Mouse (Mus musculus) cerebellum, postnatal 4 days (tissue): Measurements from ENCODE around the gene Tgfbr3.

ENCODE experiments used
- DNase-seq, 2 experiments: peaks; one replicate each; pipeline ENCODE4 v3.0.0; 2022; ENCODE audit warnings: low spot score in 2 of 2, mixed read lengths in 1 of 2

Tgfbr3 gene

DNA sequence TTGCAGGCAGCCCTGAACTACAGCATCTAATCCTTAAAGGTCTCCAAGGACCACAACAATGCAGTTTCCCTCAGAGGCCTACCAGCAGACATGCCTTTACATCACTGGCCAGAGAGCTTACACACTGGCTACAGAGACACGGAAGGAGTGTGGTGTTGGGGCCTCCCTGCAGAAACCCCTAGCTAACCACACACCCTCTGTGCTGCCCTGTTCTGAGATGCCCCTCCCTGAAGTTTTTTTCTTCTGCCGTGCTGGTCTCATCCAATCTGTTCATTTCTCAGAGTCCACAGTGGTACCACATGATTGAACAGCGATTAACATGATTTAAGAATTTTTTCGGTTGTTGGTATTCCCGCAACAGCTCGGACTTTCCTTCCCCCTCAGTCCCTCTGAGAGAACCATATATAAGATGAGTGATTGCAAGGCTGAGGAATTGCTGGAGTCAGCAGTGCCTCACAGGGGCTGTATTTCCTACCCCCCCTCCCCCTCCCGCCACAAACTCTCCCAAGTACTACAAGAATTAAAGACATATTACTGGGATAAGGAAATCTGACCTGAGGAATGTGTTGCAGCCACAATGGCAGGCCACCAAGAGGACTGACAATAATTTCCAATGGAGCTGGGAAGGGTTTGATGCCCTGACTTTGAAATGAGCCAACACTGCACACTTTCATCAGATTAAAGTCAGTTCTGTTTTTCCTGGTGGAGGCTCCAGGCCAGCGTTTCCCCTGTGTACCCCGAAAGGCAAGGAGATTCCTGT lies 75.9 kb downstream of the Tgfbr3 start:
- no peak for DNase-seq

- no peak for DNase-seq
These were observed 77.5 kb downstream of the Tgfbr3 start for GRCm38 (mm10) chr5:107211830-107212370.

DNA sequence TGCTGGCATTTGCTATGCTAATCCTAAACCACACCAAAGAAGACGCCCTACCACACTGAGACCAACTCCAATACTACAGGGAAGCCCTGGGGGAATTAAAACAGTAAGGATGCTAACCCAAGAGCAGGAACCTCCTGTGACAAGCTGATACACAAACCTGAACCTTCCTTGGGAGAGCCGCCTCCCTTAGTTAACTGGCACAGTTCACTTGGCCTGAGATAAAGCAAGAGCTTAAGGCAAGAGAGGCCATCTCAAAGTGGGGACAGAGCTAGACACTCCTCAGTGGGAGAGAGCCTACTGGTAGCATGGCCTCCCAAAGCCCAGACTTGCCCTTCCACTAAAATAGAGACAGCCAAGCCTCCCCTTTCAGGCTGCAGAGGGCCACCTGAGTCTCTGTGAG lies 79.4 kb downstream of the Tgfbr3 start:
- DNase-seq, result no peak

- no peak for DNase-seq
These were observed 81.5 kb downstream of the Tgfbr3 start for GRCm38 (mm10) chr5:107207911-107208310.

DNA sequence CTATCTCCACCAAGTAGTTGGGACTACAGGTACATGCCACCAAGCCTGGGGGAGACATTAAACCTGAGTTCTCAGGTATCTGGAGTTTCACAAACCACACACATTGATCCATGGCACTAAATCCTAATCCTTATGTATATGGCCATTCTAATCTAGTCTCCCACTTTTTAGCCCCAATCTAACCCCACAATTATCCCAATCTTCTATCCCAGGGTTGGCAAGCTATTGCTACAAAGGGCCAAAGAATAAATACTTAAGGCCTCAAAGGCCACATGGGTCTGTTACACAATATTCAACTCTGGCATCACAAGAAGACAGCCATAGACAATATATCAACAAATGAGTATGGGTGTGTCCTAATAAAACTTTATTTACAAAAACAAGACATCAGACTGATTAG lies 85.1 kb downstream of the Tgfbr3 start:
- no peak for DNase-seq

DNA sequence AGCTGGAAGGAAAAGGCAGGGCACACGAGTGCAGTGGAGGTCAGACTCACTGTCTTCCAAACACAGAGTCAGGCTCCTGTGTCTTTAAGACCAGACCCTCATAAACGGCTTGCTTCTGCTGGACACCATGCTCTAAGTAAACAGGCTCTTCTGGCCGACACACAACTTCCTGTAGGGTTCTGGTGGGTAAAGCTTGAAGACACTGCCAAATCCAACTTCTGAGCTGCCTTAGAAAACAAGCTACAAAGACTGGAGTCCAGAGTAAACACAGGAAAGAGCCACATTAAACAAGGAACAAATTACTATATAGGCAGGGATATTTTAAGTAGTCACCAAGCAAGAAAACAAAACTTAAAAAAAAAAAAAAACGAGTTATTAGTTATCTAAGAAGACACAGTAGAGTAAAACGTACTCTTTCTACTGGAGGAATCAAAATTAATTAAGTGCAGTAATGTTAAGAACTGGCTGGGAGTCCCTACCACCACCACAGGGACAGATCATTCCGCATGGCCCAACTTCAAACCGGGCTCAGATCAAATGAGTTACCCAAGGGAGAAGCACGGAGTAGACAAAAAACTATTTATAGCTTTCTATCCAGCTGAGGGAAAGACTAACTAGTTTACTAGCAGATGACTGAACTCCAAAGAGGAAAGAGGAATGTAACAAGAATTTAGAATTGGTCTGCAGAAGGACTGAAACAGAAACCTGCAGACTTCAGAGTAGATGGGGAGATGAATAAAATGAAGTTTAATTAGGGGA lies 86.4 kb downstream of the Tgfbr3 start:
- no peak for DNase-seq

- no peak for DNase-seq
These were observed 87.8 kb downstream of the Tgfbr3 start for GRCm38 (mm10) chr5:107201509-107202182.

DNA sequence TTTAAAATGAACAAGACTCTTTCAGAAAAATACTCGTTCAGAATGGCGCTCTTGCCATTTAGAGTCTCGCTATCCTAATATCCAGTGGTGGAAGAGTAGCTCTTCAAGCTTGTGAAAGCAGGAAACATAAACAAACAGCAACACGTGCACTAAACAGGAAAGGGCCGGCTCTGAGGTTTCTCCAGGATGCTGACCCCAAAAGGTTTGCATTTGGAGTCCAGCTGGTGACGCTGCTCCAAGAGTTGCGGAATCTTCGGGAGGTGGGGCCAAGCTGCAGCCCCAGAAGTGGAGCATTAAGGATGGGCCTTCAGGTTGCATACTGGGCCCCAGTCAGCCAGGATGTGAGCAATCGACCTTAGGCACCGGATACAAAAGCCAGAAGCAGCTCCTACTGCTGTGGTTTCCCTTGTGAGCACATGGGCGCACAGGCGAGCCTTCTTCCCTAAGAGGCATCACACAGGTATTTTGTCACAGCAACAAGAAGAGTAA lies 88.5 kb downstream of the Tgfbr3 start:
- no peak for DNase-seq

- DNase-seq, result no peak
These were observed 89.2 kb downstream of the Tgfbr3 start for GRCm38 (mm10) chr5:107200221-107200635.

- no peak for DNase-seq
These were observed 93.6 kb downstream of the Tgfbr3 start for GRCm38 (mm10) chr5:107195751-107196395.

DNA sequence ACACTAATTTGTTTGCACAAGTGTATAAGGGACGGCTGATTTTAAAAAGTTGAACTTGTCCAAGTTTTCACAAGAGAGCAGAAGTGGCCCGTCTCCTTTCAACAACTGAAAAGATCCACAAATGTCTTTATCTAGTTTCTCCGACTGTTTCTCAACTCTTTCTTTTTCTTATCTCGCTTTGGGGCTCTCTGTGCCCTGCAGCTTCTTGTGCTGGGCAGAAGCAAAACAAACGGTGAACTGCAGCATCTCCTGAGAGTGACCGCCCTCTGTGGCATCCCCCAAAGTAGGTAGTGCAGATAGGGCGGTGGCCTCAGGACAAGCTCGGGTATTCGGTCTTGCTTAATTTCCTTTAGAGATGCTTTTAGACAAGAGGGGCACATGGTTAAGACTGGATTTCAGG lies 96.3 kb downstream of the Tgfbr3 start:
- DNase-seq, result no peak

DNA sequence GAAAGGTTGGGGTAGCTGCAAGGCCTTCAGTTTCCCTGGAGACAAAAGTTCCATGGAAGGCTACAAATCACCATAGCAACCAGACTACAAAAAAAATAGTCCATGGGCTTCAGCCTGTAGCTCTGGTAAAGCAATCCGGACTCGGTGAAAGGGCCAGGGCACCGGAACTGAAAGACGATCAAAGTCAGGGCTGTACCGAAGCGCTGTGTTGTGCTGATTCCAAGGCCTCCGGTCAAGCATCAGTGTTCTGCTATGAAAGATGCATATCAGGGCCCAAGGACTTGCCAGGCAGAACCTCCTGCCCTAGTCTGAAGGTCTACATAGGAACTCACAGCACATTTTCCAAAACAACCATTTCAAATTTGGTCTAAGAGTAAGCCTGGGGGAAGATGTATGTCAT lies 97.1 kb downstream of the Tgfbr3 start:
- DNase-seq, result no peak

- no peak for DNase-seq
These were observed 100.9 kb downstream of the Tgfbr3 start for GRCm38 (mm10) chr5:107188551-107188950.

DNA sequence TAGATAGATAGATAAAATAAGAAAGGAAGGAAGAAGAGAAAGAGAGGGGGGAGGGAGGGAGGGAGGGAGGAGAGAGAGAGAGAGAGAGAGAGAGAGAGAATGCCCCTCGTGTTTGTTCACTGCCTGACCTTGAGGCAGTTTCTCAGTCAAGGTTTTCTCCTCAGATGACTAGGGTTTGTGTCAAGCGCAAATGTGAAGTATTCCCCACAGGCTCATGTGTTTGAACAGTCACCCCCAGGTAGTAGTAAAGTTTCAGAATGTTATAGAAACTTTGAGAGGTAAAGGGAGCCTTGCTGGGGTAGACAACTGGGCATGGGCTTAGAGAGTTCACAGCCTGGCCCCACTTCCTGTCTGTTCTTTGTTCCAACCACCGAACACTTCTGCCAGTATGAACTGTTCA lies 103.2 kb downstream of the Tgfbr3 start:
- DNase-seq, result no peak

GRCm38 (mm10) chr5:107184158-107184883 lies 105.1 kb downstream of the Tgfbr3 start:
- no peak for DNase-seq

DNA sequence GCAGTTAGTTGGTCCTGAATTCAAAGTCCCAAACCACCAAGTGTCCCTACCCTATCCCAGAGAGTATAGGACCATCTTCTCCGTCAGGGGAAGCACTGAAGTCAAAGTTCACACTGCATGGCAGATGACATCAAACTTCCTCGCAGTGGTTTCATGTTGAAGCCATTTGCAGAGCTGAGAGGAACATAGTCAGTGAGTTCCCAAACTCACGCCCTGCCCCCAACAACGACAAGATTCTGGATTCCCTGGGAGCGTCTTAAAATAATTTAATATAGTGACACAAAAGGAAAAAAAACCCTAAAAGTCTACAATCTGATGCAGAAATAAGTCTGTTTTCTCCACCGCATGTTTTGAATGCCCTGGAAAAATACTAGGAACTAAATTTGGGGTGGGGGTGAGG lies 105.9 kb downstream of the Tgfbr3 start:
- DNase-seq, result no peak

- DNase-seq, result no peak
These were observed 106.7 kb downstream of the Tgfbr3 start for GRCm38 (mm10) chr5:107182721-107183120.

- no peak for DNase-seq
These were observed 107.6 kb downstream of the Tgfbr3 start for GRCm38 (mm10) chr5:107181820-107182219.

GRCm38 (mm10) chr5:107179194-107179593 lies 110.2 kb downstream of the Tgfbr3 start:
- no peak for DNase-seq

- DNase-seq, result no peak
These were observed 111.6 kb downstream of the Tgfbr3 start for GRCm38 (mm10) chr5:107177791-107178190.

- DNase-seq, result no peak
These were observed 112.2 kb downstream of the Tgfbr3 start for GRCm38 (mm10) chr5:107177248-107177647.
